Mouse (Mus musculus) midbrain, embryonic 14.5 days (tissue): ENCODE measurements at regions not wholly inside any gene's neighbourhood (a gene's known extent, or its start where the extent isn't known, plus 50 kb on each side); places are given as distances from the start of the nearest gene placed in this dataset.

Experiments
- ATAC-seq: fragments of 200-750 bp; cut with Nextera tagmentation; 2 replicates; pipeline ENCODE4 v1.8.0; 2017; ENCODE audit warnings: moderate number of reproducible peaks, moderate library complexity; ENCODE audit not compliant: low FRiP score, low TSS enrichment
- DNase-seq: peaks from one replicate; pipeline ENCODE4 v3.0.0-alpha.2; 2015
- H3K27ac ChIP-seq: fragments of 300-500 bp; sonication (generic); replicated peaks from 2 replicates; pipeline ENCODE4 v1.5.1; 2014; ENCODE audit warnings: mild to moderate bottlenecking, low read depth, low read length, moderate library complexity
- H3K27me3 ChIP-seq: fragments of 300-500 bp; sonication (generic); 2 replicates; pipeline ENCODE4 v1.6.1; 2014; ENCODE audit warnings: low read length, control low read depth, mixed read lengths; ENCODE audit not compliant: control insufficient read depth, insufficient read depth
- H3K36me3 ChIP-seq: fragments of 300-500 bp; sonication (generic); 2 replicates; pipeline ENCODE4 v1.6.1; 2014; ENCODE audit warnings: low read length, control low read depth; ENCODE audit not compliant: control insufficient read depth, insufficient read depth
- H3K4me1 ChIP-seq: fragments of 300-500 bp; sonication (generic); 2 replicates; pipeline ENCODE4 v1.6.1; 2014; ENCODE audit warnings: mild to moderate bottlenecking, antibody characterized with exemption, low read length, control low read depth; ENCODE audit not compliant: control insufficient read depth, insufficient read depth
- H3K4me2 ChIP-seq: fragments of 300-500 bp; sonication (generic); 2 replicates; pipeline ENCODE4 v1.6.1; 2014; ENCODE audit warnings: mild to moderate bottlenecking, low read length, moderate library complexity
- H3K4me3 ChIP-seq: fragments of 300-500 bp; sonication (generic); replicated peaks from 2 replicates; pipeline ENCODE4 v1.5.1; 2014; ENCODE audit warnings: low read depth, low read length
- H3K9ac ChIP-seq: fragments of 300-500 bp; sonication (generic); replicated peaks from 2 replicates; pipeline ENCODE4 v1.6.1; 2014; ENCODE audit warnings: mild to moderate bottlenecking, low read length, moderate library complexity
- H3K9me3 ChIP-seq: fragments of 300-500 bp; sonication (generic); 2 replicates; pipeline ENCODE4 v1.6.1; 2016; ENCODE audit warnings: low read length, control low read depth, mixed read lengths; ENCODE audit not compliant: control insufficient read depth
- WGBS: fragments of 180-500 bp; shearing (Covaris S2); extraction: QIAGEN DNeasy Blood & Tissue Kit; methylation state at CpG from one replicate; pipeline ENCODE4 v1.1.7; 2014; 5-methylcytosine and 5-hydroxymethylcytosine counted together

GRCm38 (mm10) chr2:48718261-48718660, 95.6 kb upstream of the Acvr2a start:
- H3K27ac ChIP-seq = no peak overlapping the region
- no peaks in the 10 kb centered on the region for H3K36me3 ChIP-seq
- no peak overlapping the region for H3K4me2 ChIP-seq
- H3K27me3 ChIP-seq = no peaks in the 10 kb centered on the region
- H3K4me3 ChIP-seq = no peak overlapping the region
- no peak for DNase-seq
- WGBS = 94% methylated on average over 2 of the region's 2 CpGs
- H3K9ac ChIP-seq = no peak overlapping the region
- H3K4me1 ChIP-seq = no peaks in the 10 kb centered on the region
- no peaks in the 10 kb centered on the region for H3K9me3 ChIP-seq
- ATAC-seq = no peak

- ATAC-seq = no peak
- H3K36me3 ChIP-seq = no peaks in the 10 kb centered on the region
- WGBS = 73% methylated on average over 8 of the region's 8 CpGs
- H3K4me1 ChIP-seq = no peaks in the 10 kb centered on the region
- no peak overlapping the region for H3K4me2 ChIP-seq
- no peaks in the 10 kb centered on the region for H3K27me3 ChIP-seq
- no peak overlapping the region for H3K9ac ChIP-seq
- no peaks in the 10 kb centered on the region for H3K9me3 ChIP-seq
- no peak overlapping the region for H3K27ac ChIP-seq
- no peak overlapping the region for H3K4me3 ChIP-seq
- no peak for DNase-seq
Observed at GRCm38 (mm10) chr2:48730780-48731179, 83.1 kb upstream of the Acvr2a start.

GRCm38 (mm10) chr2:48733936-48734335, 80.0 kb upstream of the Acvr2a start:
- no peaks in the 10 kb centered on the region for H3K36me3 ChIP-seq
- no peaks in the 10 kb centered on the region for H3K9me3 ChIP-seq
- H3K4me1 ChIP-seq = no peaks in the 10 kb centered on the region
- no peak overlapping the region for H3K4me2 ChIP-seq
- H3K9ac ChIP-seq = no peak overlapping the region
- no peak overlapping the region for H3K4me3 ChIP-seq
- no peak overlapping the region for H3K27ac ChIP-seq
- H3K27me3 ChIP-seq = no peaks in the 10 kb centered on the region
- WGBS = 88% methylated on average over 1 of the region's 1 CpGs
- ATAC-seq (no peak), DNase-seq (no peak)

- Histone ChIP-seq H3K9me3 (no peaks in the 10 kb centered on the region), H3K9ac (no peak overlapping the region), H3K4me1 (no peaks in the 10 kb centered on the region), H3K4me3 (no peak overlapping the region), H3K27me3 (no peaks in the 10 kb centered on the region), H3K4me2 (no peak overlapping the region), H3K27ac (no peak overlapping the region), H3K36me3 (no peaks in the 10 kb centered on the region)
- DNase-seq (no peak), ATAC-seq (no peak)
- WGBS = 89% methylated on average over 6 of the region's 6 CpGs
Observed at GRCm38 (mm10) chr2:48734521-48734920, 79.4 kb upstream of the Acvr2a start.

GRCm38 (mm10) chr2:48736312-48736711, 77.6 kb upstream of the Acvr2a start:
- DNase-seq = no peak
- no peak overlapping the region for H3K4me3 ChIP-seq
- no peaks in the 10 kb centered on the region for H3K4me1 ChIP-seq
- no peak overlapping the region for H3K4me2 ChIP-seq
- ATAC-seq = no peak
- no peaks in the 10 kb centered on the region for H3K27me3 ChIP-seq
- no peaks in the 10 kb centered on the region for H3K36me3 ChIP-seq
- no peaks in the 10 kb centered on the region for H3K9me3 ChIP-seq
- no peak overlapping the region for H3K9ac ChIP-seq
- H3K27ac ChIP-seq = no peak overlapping the region
- 33% methylated on average over 2 of the region's 2 CpGs for WGBS
